Mouse (Mus musculus) heart, adult 2 months (tissue): ENCODE results near the gene Cdk14.

Experiments used
- CTCF ChIP-seq: fragments of 200-600 bp; IDR thresholded peaks from 2 replicates; pipeline ENCODE4 v1.8.1; 2022; ENCODE audit warnings: antibody characterized with exemption, mild to moderate bottlenecking, moderate library complexity
- EP300 ChIP-seq: fragments of 200-500 bp; IDR thresholded peaks from 2 replicates; pipeline ENCODE4 v1.6.1; 2011; ENCODE audit warnings: low read depth, low read length, control low read depth; ENCODE audit not compliant: insufficient read depth

DNA sequence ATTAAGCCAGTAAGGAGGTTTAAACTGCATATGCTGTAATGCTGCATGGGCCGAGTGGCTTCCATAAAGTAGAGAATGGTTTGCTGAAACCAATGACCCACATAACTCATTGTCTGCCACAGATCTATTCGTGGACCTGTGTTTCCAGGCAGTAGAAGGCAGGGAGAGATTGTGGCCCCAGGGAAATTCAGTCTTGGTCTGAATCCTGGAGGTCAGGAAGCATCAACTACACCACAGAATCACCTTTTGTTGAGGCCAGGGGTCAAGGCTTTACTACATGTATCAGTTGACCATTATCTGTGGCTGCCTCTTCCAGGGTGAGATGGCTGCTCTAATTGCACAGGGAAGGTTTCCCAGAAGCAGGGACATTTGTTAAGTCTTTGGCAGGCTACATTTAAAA is 643.6 kb downstream of the Cdk14 start:
- TF ChIP-seq CTCF (no peak), EP300 (no peak)
